Mouse (Mus musculus) G1E (cell line): ENCODE results near the gene Flrt1. TPM values are rescaled to one million over a fixed set of nuclear protein-coding genes. Genes with fewer than 3 reads are reported as not detected.

Experiments used
- ATAC-seq: 2 replicates; pipeline ENCODE4 v1.8.0; 2016; ENCODE audit warnings: mild to moderate bottlenecking; ENCODE audit not compliant: insufficient number of reproducible peaks, poor library complexity, low FRiP score, severe bottlenecking; ENCODE audit errors: extremely low read depth
- DNase-seq: peaks from one replicate; pipeline ENCODE4 v3.0.0; 2012; ENCODE audit warnings: low spot score
- H3K27me3 ChIP-seq: 2 replicates; pipeline ENCODE4 v1.6.1; 2012; ENCODE audit warnings: mild to moderate bottlenecking, low read length, inconsistent platforms; ENCODE audit not compliant: insufficient read depth
- H3K36me3 ChIP-seq: replicated peaks from 2 replicates; pipeline ENCODE3; 2012; ENCODE audit warnings: mild to moderate bottlenecking, inconsistent platforms
- H3K4me1 ChIP-seq: 2 replicates; pipeline ENCODE4 v1.6.1; 2012; ENCODE audit warnings: low read depth, low read length, inconsistent platforms, mixed read lengths; ENCODE audit not compliant: insufficient read depth
- H3K4me3 ChIP-seq: 2 replicates; pipeline ENCODE4 v1.5.1; 2012; ENCODE audit warnings: low read depth, mild to moderate bottlenecking, inconsistent platforms, low read length, moderate library complexity, mixed read lengths
- H3K9me3 ChIP-seq: replicated peaks from 2 replicates; pipeline ENCODE4 v1.6.1; 2012; ENCODE audit warnings: inconsistent platforms
- CTCF ChIP-seq: IDR thresholded peaks from 2 replicates; pipeline ENCODE4 v1.5.1; 2012; ENCODE audit warnings: low read depth, low read length, inconsistent platforms, mixed read lengths
- GATA1 ChIP-seq: IDR thresholded peaks from 2 replicates; pipeline ENCODE4 v1.6.1; 2012; ENCODE audit warnings: borderline replicate concordance, low read length, inconsistent platforms, mixed read lengths
- GATA2 ChIP-seq: IDR thresholded peaks from 2 replicates; pipeline ENCODE4 v1.6.1; 2012; ENCODE audit warnings: low read depth, low read length, inconsistent platforms, borderline replicate concordance
- POLR2AphosphoS5 ChIP-seq: IDR thresholded peaks from 2 replicates; pipeline ENCODE4 v1.6.1; 2012; ENCODE audit warnings: low read depth, low read length, inconsistent platforms; ENCODE audit not compliant: insufficient replicate concordance
- TAL1 ChIP-seq: conservative IDR thresholded peaks from 2 replicates; pipeline ENCODE4 v1.6.1; 2012; ENCODE audit warnings: low read depth, low read length, inconsistent platforms, mixed read lengths
- polyA plus RNA-seq: library from polyadenylated mRNA; stranded (reverse); fragments of >175 nt; gene quantifications from 2 replicates; pipeline ENCODE4 v1.2.3, GENCODE M21; 2012
- total RNA-seq, 2 experiments: library from RNA; stranded (forward) in 1 of 2; stranded (reverse) in 1 of 2; fragments of 200-1000 nt in 1 of 2; fragments of >200 nt in 1 of 2; fragmentation: Nextera tagmentation in 1 of 2; gene quantifications; 2 replicates each; pipeline ENCODE4 v1.2.3; 2014 to 2017

The Flrt1 gene
- total RNA-seq (2014; fragmentation: Nextera tagmentation): not detected in 2 replicates
- 0.05 and 0.12 TPM in 2 replicates for total RNA-seq (2017)
- polyA plus RNA-seq: not detected in 2 replicates

DNA sequence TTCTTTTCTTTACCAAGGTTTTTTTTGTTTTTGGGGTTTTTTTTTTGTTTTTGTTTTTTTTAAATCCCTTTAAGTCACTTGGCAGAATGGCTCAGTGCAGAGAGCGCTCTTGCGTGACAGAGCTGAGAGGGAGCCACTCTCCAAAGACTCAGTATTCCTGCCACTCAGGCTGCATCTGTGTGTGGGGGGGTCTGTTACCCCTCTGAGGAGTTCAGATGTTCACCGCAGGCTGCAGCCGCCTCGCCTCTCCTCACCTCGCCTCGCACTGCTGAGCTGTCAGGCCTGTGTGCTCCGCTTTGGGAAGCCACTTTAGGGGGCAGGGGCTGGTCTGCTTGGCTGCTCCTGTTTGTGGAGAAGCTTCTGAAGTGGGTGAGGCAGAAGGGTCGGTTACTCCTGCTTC, at the start of gene Flrt1:
Gene Flrt1 (minus strand): TSS at position 186 of the 400 bp plus-strand sequence.
- TF ChIP-seq CTCF (no peak), POLR2AphosphoS5 (no peak), GATA2 (no peak), TAL1 (no peak), GATA1 (no peak)
- Histone ChIP-seq H3K36me3 (no peaks in the 10 kb centered on the region), H3K9me3 (no peaks in the 10 kb centered on the region), H3K27me3 (peaks cover 11% of the 10 kb centered on the region), H3K4me1 (no peaks in the 10 kb centered on the region), H3K4me3 (no peak within 1 kb of the TSS)
- DNase-seq (no peak), ATAC-seq (no peak)

DNA sequence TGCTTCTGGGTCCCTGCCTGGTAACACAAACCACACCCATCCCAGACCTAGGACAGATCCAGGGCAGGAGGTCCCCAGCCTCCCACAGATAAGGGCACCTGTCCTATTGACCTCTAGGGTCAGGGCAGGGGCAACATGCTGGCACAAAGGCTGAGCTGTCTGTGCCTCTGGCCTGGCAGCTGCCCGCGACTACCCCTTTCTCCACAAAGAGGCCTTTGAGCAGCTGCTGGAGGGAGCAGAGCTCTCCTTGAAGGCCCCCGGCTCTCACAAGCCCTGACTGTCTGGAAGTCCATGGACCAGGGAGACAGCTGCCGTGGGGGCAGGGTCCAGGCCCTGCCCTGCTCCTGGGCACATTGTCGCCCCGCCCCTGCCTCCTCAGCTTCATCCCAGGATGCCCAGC, 49.7 kb upstream of the Flrt1 start:
- Histone ChIP-seq H3K4me3 (no peak overlapping the region), H3K9me3 (no peaks in the 10 kb centered on the region), H3K4me1 (no peaks in the 10 kb centered on the region), H3K27me3 (peaks cover 35% of the 10 kb centered on the region; the same call in 1 of the 2 replicates), H3K36me3 (no peaks in the 10 kb centered on the region)
- no peak for DNase-seq
- no peak for ATAC-seq
- no peak for TF ChIP-seq CTCF
- TF ChIP-seq GATA1: no peak
- no peak for TF ChIP-seq TAL1
- no peak for TF ChIP-seq GATA2
- TF ChIP-seq POLR2AphosphoS5: no peak

DNA sequence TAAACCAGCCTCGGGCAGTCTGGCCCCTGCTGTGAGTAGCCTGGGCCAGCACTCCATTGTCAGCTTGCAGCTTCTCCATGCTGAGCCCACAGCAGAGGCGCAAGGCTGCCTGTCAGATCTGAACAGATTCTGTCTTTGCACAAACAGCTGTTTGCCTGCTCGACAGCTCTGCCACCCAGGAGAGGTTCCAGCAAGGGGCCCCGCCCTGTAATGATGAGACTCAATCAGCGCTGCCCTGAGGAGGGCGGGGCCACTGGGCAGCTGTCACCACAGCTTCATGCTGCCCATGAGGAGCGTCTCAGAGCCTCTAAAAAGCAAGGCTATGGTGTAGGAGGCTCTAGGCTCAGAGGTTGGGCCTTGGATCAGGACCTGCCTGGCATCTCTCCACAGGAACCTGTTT, 47.7 kb upstream of the Flrt1 start:
- TF ChIP-seq POLR2AphosphoS5: no peak
- no peak for TF ChIP-seq GATA2
- TF ChIP-seq TAL1: no peak
- H3K4me3 ChIP-seq: no peak overlapping the region
- DNase-seq: no peak
- peaks cover 38% of the 10 kb centered on the region for H3K27me3 ChIP-seq
- no peaks in the 10 kb centered on the region for H3K9me3 ChIP-seq
- no peaks in the 10 kb centered on the region for H3K36me3 ChIP-seq
- no peak for ATAC-seq
- no peaks in the 10 kb centered on the region for H3K4me1 ChIP-seq

DNA sequence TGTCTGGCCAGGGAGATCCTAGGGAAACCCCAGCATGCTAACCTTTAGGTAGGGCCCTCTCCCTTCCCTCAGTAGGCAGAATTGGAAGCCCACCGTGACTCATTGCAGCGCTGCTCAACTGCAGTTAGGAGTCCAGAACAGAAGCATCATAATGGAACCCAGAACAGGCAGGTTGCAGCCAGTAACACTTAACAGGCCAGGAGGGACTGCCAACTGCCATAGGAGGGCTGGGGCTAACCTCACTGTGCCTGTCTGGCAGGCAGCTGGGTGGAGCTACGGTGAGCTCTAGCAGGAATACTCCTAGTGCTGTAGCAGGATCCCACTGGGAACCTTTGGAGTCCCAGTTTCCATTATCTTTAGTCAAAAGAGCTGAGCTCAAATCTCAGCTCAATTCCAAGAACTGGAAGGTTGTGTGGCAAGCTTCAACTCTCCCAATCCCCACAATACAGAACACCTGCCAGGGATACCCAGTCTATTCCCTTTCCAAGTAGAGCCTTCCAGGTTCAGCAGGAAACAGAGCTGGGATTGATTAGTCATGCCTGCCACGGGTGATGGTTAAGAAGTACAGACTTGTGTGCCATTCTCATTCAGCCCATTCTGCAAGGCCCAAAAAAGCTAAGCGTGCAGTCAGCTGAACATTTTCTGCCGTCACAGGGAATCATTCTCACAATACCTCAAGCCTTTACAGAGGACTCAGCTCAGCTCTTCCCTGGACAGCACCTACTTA, 46.6 kb upstream of the Flrt1 start:
- Histone ChIP-seq H3K36me3 (no peaks in the 10 kb centered on the region), H3K27me3 (peaks cover 29% of the 10 kb centered on the region), H3K4me1 (no peaks in the 10 kb centered on the region), H3K9me3 (no peaks in the 10 kb centered on the region), H3K4me3 (no peak overlapping the region)
- ATAC-seq: no peak
- no peak for DNase-seq
- TF ChIP-seq GATA1: no peak
- no peak for TF ChIP-seq CTCF
- no peak for TF ChIP-seq POLR2AphosphoS5
- TF ChIP-seq TAL1: no peak
- TF ChIP-seq GATA2: no peak

DNA sequence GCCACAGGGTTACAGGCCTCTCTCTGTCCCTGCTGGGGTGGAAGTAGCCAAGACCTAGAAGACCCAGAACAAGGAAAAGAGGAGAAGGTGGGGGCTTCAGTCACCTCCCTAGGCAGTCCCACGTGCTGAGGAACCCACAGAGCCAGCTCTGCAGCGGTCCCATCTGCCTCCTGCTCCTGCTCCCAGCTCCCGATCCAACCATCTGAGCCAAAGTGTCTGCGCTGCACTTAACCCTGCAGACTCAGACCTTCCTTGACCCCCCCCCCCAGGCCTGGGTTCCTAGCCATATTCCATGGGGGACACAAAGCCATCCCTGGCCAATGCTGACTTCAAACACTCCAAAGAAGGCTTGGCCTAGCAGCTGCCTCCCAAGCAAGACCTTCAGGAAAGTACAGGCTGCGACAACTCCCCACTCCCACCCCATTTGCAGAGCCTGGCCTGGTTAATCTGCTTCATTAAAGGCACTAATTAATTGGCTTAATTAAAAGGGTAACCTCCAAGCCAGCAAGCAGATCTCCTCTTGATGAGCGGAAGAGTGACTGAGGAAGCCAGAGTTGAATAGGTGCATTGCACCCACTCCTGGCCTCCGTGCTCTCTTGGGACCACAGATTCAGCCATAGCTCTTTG, 45.9 kb upstream of the Flrt1 start:
- H3K27me3 ChIP-seq: peaks cover 23% of the 10 kb centered on the region
- H3K4me1 ChIP-seq: no peaks in the 10 kb centered on the region
- no peak for DNase-seq
- H3K36me3 ChIP-seq: no peaks in the 10 kb centered on the region
- H3K4me3 ChIP-seq: no peak overlapping the region
- no peak for ATAC-seq
- TF ChIP-seq TAL1: no peak
- no peaks in the 10 kb centered on the region for H3K9me3 ChIP-seq

DNA sequence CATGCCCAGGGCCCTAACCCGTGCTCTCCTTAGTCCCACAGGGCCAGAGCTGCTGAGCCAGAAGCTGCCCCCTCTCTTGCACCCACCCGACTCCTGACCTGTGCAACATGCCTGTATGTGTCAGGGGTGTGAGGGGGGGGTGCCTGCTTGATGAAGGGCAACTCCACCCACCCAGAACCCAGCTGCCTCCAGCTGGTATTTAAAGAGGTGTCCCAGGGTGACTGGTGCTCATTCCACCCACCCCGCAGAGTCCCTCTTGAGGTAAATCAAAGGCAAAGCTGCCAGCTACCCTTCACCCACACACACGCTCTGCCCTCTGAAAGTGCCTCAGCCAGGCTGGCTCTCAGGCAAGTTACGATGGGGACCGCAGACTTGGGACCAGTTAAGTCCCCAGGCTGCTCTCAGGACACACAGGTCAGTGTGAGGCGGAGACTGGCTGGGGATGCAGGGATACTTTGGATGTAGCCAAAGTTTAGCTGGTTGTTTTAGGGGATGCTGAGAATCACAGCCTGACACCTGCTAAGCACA, 43.7 kb upstream of the Flrt1 start:
- Histone ChIP-seq H3K36me3 (no peaks in the 10 kb centered on the region), H3K27me3 (peaks cover 32% of the 10 kb centered on the region), H3K4me3 (no peak overlapping the region), H3K9me3 (no peaks in the 10 kb centered on the region), H3K4me1 (no peaks in the 10 kb centered on the region; the same call in 1 of the 2 replicates)
- TF ChIP-seq POLR2AphosphoS5 (no peak), TAL1 (no peak), GATA1 (no peak), GATA2 (no peak), CTCF (no peak)
- ATAC-seq (no peak), DNase-seq (no peak)
